Mouse (Mus musculus) myocyte (in vitro differentiated cells): Measurements from ENCODE around the gene Tmem127.

Experiments used
- E2F4 ChIP-seq: IDR thresholded peaks from one replicate; pipeline ENCODE4 v1.6.1; 2011; ENCODE audit warnings: mild to moderate bottlenecking, control low read depth, moderate library complexity; ENCODE audit not compliant: insufficient read depth
- MAX ChIP-seq: IDR thresholded peaks from one replicate; pipeline ENCODE4 v1.6.1; 2011; ENCODE audit warnings: low read depth, mild to moderate bottlenecking, control low read depth
- POLR2A ChIP-seq: IDR thresholded peaks from one replicate; pipeline ENCODE4 v1.6.1; 2011; ENCODE audit warnings: low read depth, mild to moderate bottlenecking, control low read depth, moderate library complexity; ENCODE audit not compliant: insufficient read length
- POLR2AphosphoS2 ChIP-seq: IDR thresholded peaks from one replicate; pipeline ENCODE4 v1.6.1; 2011; ENCODE audit warnings: low read depth, control low read depth; ENCODE audit not compliant: insufficient read length

GRCm38 (mm10) chr2:127259340-127259739, 11.6 kb downstream of the Tmem127 start:
- no peak for TF ChIP-seq POLR2A
- TF ChIP-seq E2F4: no peak
- no peak for TF ChIP-seq POLR2AphosphoS2
- no peak for TF ChIP-seq MAX
